Mouse (Mus musculus) ES-Bruce4 (cell line): ENCODE data around the gene Tcl1b4.
"Not testable (repeated sequence)": the region's sequence is repeated elsewhere in the genome, so short reads cannot be mapped to it uniquely, and the experiment has no call there.

Experiments
- CTCF ChIP-seq: IDR thresholded peaks from one replicate; pipeline ENCODE4 v1.8.1; 2011; ENCODE audit warnings: low read depth, low read length
- EP300 ChIP-seq: IDR thresholded peaks from 2 replicates; pipeline ENCODE4 v1.6.1; 2011; ENCODE audit warnings: low read depth, low read length; ENCODE audit not compliant: insufficient read depth
- POLR2A ChIP-seq: IDR thresholded peaks from one replicate; pipeline ENCODE4 v1.8.1; 2011; ENCODE audit warnings: low read length; ENCODE audit not compliant: insufficient read depth

- not testable (repeated sequence) for TF ChIP-seq POLR2A, EP300
- TF ChIP-seq CTCF: peak; percentile 21
Measured at GRCm38 (mm10) chr12:105188980-105189379, 12.8 kb upstream of the Tcl1b4 start.
